Mouse (Mus musculus) neural tube, embryonic 10.5 days (tissue): Measurements from ENCODE around the gene Xpnpep2.

Source experiments
- DNase-seq: peaks from one replicate; pipeline ENCODE4 v3.0.0-alpha.2; 2017; ENCODE audit warnings: low spot score; ENCODE audit errors: extremely low spot score

Gene Xpnpep2

GRCm38 (mm10) chrX:48158229-48158919 is 49.8 kb downstream of the Xpnpep2 start:
- no peak for DNase-seq

GRCm38 (mm10) chrX:48169892-48170291 is 61.4 kb downstream of the Xpnpep2 start:
- no peak for DNase-seq

GRCm38 (mm10) chrX:48170368-48170767 is 61.8 kb downstream of the Xpnpep2 start:
- no peak for DNase-seq

GRCm38 (mm10) chrX:48181844-48182243 is 73.3 kb downstream of the Xpnpep2 start:
- no peak for DNase-seq

GRCm38 (mm10) chrX:48184703-48185102 is 76.2 kb downstream of the Xpnpep2 start:
- DNase-seq = no peak
